Mouse (Mus musculus) kidney, postnatal 0 days (tissue): ENCODE results near the gene Ak5. TPM values are rescaled to one million over a fixed set of nuclear protein-coding genes. Genes with fewer than 3 reads are reported as not detected.
A peak's percentile ranks its signal among the peaks of the same experiment; 100 is the strongest.
"Not testable (repeated sequence)": the region's sequence is repeated elsewhere in the genome, so short reads cannot be mapped to it uniquely, and the experiment has no call there.

Experiments used
- ATAC-seq: fragments of 200-750 bp; cut with Nextera tagmentation; replicated peaks from 2 replicates; pipeline ENCODE4 v1.8.0; 2017; ENCODE audit warnings: low read depth, moderate number of reproducible peaks, moderate TSS enrichment, moderate library complexity; ENCODE audit not compliant: low FRiP score
- DNase-seq: peaks from one replicate; pipeline ENCODE4 v3.0.0-alpha.2; 2016; ENCODE audit warnings: low spot score
- H3K27ac ChIP-seq: fragments of 300-500 bp; sonication (generic); 2 replicates; pipeline ENCODE4 v1.5.1; 2014; ENCODE audit warnings: mild to moderate bottlenecking
- H3K27me3 ChIP-seq: fragments of 300-500 bp; sonication (generic); 2 replicates; pipeline ENCODE4 v1.6.1; 2014; ENCODE audit warnings: low read length, mixed read lengths; ENCODE audit not compliant: insufficient read depth
- H3K36me3 ChIP-seq: fragments of 300-500 bp; sonication (generic); 2 replicates; pipeline ENCODE4 v1.6.1; 2014; ENCODE audit warnings: low read length, mixed read lengths; ENCODE audit not compliant: insufficient read depth
- H3K4me1 ChIP-seq: fragments of 300-500 bp; sonication (generic); replicated peaks from 2 replicates; pipeline ENCODE4 v1.6.1; 2014; ENCODE audit warnings: antibody characterized with exemption, low read length, mixed read lengths; ENCODE audit not compliant: insufficient read depth
- H3K4me2 ChIP-seq: fragments of 300-500 bp; sonication (generic); 2 replicates; pipeline ENCODE4 v1.6.1; 2014; ENCODE audit warnings: mild to moderate bottlenecking, low read length, moderate library complexity, mixed read lengths
- H3K4me3 ChIP-seq: fragments of 300-500 bp; sonication (generic); replicated peaks from 2 replicates; pipeline ENCODE4 v1.5.1; 2014; ENCODE audit warnings: low read depth, low read length
- H3K9ac ChIP-seq: fragments of 300-500 bp; sonication (generic); 2 replicates; pipeline ENCODE4 v1.6.1; 2014; ENCODE audit warnings: low read depth, low read length
- H3K9me3 ChIP-seq: fragments of 300-500 bp; sonication (generic); replicated peaks from 2 replicates; pipeline ENCODE4 v1.6.1; 2016; ENCODE audit warnings: low read length, inconsistent platforms, mixed read lengths
- CTCF ChIP-seq: IDR thresholded peaks from 2 replicates; pipeline ENCODE4 v1.5.1; 2016; ENCODE audit warnings: antibody characterized with exemption, low read depth, mild to moderate bottlenecking, moderate library complexity
- WGBS: fragments of 180-500 bp; shearing (Covaris S2); extraction: QIAGEN DNeasy Blood & Tissue Kit; methylation state at CpG from one replicate; pipeline ENCODE4 v1.1.7; 2014; 5-methylcytosine and 5-hydroxymethylcytosine counted together
- polyA plus RNA-seq: library from polyadenylated mRNA; unstranded; fragments of >200 nt; fragmentation: Nextera tagmentation; extraction: Ambion mirVana; gene quantifications from 2 replicates; pipeline ENCODE4 v1.2.1, GENCODE M21; 2015

Ak5 gene
- polyA plus RNA-seq, 1 experiment from 2014 or later, result 4.6 TPM

- Histone ChIP-seq H3K4me1 (no peaks in the 10 kb centered on the region), H3K27me3 (no peaks in the 10 kb centered on the region), H3K9me3 (no peaks in the 10 kb centered on the region), H3K4me3 (no peak overlapping the region), H3K36me3 (0 out of 2 replicates have a peak, but pooled peaks cover 6% of the 10 kb centered on the region), H3K9ac (no peak overlapping the region), H3K4me2 (no peak overlapping the region), H3K27ac (no peak overlapping the region)
- WGBS, result 91% methylated on average over 9 of the region's 9 CpGs
- DNase-seq (no peak), ATAC-seq (no peak)
- TF ChIP-seq CTCF, result no peak
These were observed 201.3 kb downstream of the Ak5 start for GRCm38 (mm10) chr3:152466849-152467248.

- H3K27ac ChIP-seq, result no peak overlapping the region
These were observed 202.8 kb downstream of the Ak5 start for GRCm38 (mm10) chr3:152465338-152465737.

GRCm38 (mm10) chr3:152464462-152464861, 203.7 kb downstream of the Ak5 start:
- Histone ChIP-seq H3K9me3 (no peaks in the 10 kb centered on the region), H3K4me1 (no peaks in the 10 kb centered on the region), H3K9ac (no peak overlapping the region), H3K4me2 (no peak overlapping the region), H3K36me3 (0 out of 2 replicates have a peak, but pooled peaks cover 6% of the 10 kb centered on the region), H3K27me3 (no peaks in the 10 kb centered on the region), H3K4me3 (no peak overlapping the region), H3K27ac (no peak overlapping the region)
- no peak for TF ChIP-seq CTCF
- WGBS, result 97% methylated on average over 3 of the region's 3 CpGs
- no peak for ATAC-seq
- DNase-seq, result no peak

More at GRCm38 (mm10) chr3:152465338-152465737, 202.8 kb downstream of the Ak5 start:
- H3K9ac ChIP-seq, result no peak overlapping the region
- DNase-seq (no peak), ATAC-seq (no peak)
- H3K4me1 ChIP-seq, result no peaks in the 10 kb centered on the region
- 88% methylated on average over 6 of the region's 6 CpGs for WGBS
- H3K9me3 ChIP-seq, result no peaks in the 10 kb centered on the region
- no peak for TF ChIP-seq CTCF
- no peak overlapping the region for H3K4me3 ChIP-seq
- no peaks in the 10 kb centered on the region for H3K27me3 ChIP-seq
- H3K4me2 ChIP-seq, result no peak overlapping the region
- H3K36me3 ChIP-seq, result 0 out of 2 replicates have a peak, but pooled peaks cover 6% of the 10 kb centered on the region

GRCm38 (mm10) chr3:152462900-152463299, 205.3 kb downstream of the Ak5 start:
- H3K4me3 ChIP-seq, result no peak overlapping the region
- H3K36me3 ChIP-seq, result peaks cover 9% of the 10 kb centered on the region; the same call in 1 of the 2 replicates
- H3K9ac ChIP-seq, result no peak overlapping the region
- DNase-seq (no peak), ATAC-seq (no peak)
- no peak overlapping the region for H3K4me2 ChIP-seq
- no peaks in the 10 kb centered on the region for H3K4me1 ChIP-seq
- H3K9me3 ChIP-seq, result no peaks in the 10 kb centered on the region
- no peak for TF ChIP-seq CTCF
- 90% methylated on average over 10 of the region's 10 CpGs for WGBS
- H3K27me3 ChIP-seq, result no peaks in the 10 kb centered on the region
- H3K27ac ChIP-seq, result no peak overlapping the region

- Histone ChIP-seq H3K4me2 (no peak overlapping the region), H3K4me3 (no peak overlapping the region), H3K27me3 (no peaks in the 10 kb centered on the region), H3K9ac (no peak overlapping the region), H3K27ac (no peak overlapping the region), H3K36me3 (peaks cover 11% of the 10 kb centered on the region; the same call in 1 of the 2 replicates), H3K9me3 (no peaks in the 10 kb centered on the region), H3K4me1 (no peaks in the 10 kb centered on the region)
- ATAC-seq (no peak), DNase-seq (no peak)
- 89% methylated on average over 10 of the region's 10 CpGs for WGBS
- TF ChIP-seq CTCF, result no peak
These were observed 206.1 kb downstream of the Ak5 start for GRCm38 (mm10) chr3:152462038-152462547.

GRCm38 (mm10) chr3:152460802-152461201, 207.4 kb downstream of the Ak5 start:
- H3K9me3 ChIP-seq, result no peaks in the 10 kb centered on the region
- ATAC-seq, result peak; percentile 50; the same call in 1 of the 2 replicates
- DNase-seq, result no peak
- 31% methylated on average over 4 of the region's 4 CpGs for WGBS
- H3K27me3 ChIP-seq, result no peaks in the 10 kb centered on the region
- H3K4me1 ChIP-seq, result no peaks in the 10 kb centered on the region
- no peak overlapping the region for H3K4me2 ChIP-seq
- no peak for TF ChIP-seq CTCF
- no peak overlapping the region for H3K9ac ChIP-seq
- H3K36me3 ChIP-seq, result peaks cover 22% of the 10 kb centered on the region
- no peak overlapping the region for H3K4me3 ChIP-seq
- no peak overlapping the region for H3K27ac ChIP-seq

GRCm38 (mm10) chr3:152458875-152459274, 209.3 kb downstream of the Ak5 start:
- not testable (repeated sequence) for H3K27me3 ChIP-seq, H3K27ac ChIP-seq, ATAC-seq, H3K9ac ChIP-seq, DNase-seq, H3K4me1 ChIP-seq, H3K4me2 ChIP-seq, H3K9me3 ChIP-seq, H3K4me3 ChIP-seq
- H3K36me3 ChIP-seq, result peaks cover 38% of the 10 kb centered on the region
- WGBS, result 82% methylated on average over 4 of the region's 4 CpGs
